Mouse (Mus musculus): Measurements from ENCODE around the gene Gm14819.
"Not testable (repeated sequence)": the region's sequence is repeated elsewhere in the genome, so short reads cannot be mapped to it uniquely, and the experiment has no call there.

The Gm14819 gene

GRCm38 (mm10) chrX:35403883-35404282 is at the start of gene Gm14819:
TSS of gene Gm14819 (plus strand) at chrX:35404183.
- not testable (repeated sequence) for DNase-seq
